Mouse (Mus musculus) lung, postnatal 0 days (tissue): ENCODE results near the gene Sec22a.

Experiments
- CTCF ChIP-seq: IDR thresholded peaks from 2 replicates; pipeline ENCODE4 v1.5.1; 2016; ENCODE audit warnings: antibody characterized with exemption, mild to moderate bottlenecking
- EP300 ChIP-seq: IDR thresholded peaks from 2 replicates; pipeline ENCODE4 v1.6.1; 2016; ENCODE audit warnings: antibody characterized with exemption, mild to moderate bottlenecking, control low read depth

DNA sequence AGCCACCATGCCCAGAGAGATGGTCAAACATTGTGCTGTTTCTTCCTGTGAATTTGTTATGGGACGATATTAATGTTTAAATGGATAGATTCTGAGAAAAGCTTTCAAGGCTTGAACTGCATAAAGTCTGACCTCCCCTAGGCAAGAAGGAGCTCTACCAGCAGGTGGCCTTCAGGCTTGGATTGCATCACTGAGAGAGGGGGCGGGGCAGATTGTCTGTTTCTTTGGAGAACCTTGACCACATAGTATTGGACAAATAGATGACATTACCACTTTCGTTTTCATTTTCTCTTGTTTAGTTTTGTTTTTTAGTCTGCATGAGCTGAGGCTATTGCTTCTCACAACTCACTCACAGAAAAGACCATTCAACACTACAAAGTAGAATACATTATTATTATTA, 15.6 kb upstream of the Sec22a start:
- TF ChIP-seq CTCF (peak; percentile 38; the same call in 1 of the 2 replicates), EP300 (no peak)
